In the genomic region with DNA sequence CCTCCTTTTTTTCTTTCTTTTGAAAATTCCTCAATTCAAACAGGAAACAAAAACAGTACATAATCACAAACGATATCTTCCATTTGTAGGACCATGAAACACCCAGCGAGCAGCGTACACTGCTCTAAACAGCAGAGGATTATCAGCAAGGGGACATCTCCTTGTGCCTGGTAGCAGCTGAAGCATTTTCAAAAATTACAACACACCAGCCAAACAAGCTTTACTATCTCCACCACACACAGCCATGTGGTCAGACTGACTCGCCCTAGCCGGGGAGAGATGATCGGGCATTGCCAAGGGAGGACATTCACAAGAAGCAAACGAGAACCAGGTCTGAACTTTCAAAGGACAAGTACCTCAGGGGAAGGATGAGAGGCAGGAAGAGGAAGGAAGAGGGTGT, we compare ENCODE assay signal across 8 mouse cellular contexts. TPM values are rescaled to one million over a fixed set of nuclear protein-coding genes. Genes with fewer than 3 reads are reported as not detected.
A peak's percentile ranks its signal among the peaks of the same experiment; 100 is the strongest.
DNase-seq lines count a peak whose midpoint lies in the region; ATAC-seq and TF ChIP-seq lines count a peak whose summit lies in the region.

No protein-coding gene starts in this region.

- no peak for TF ChIP-seq CTCF in lung, adult 2 months (IDR thresholded peaks at IDR 0.05; ENCODE audit: insufficient read depth, low read length)

- no peak for TF ChIP-seq POLR2A in lung, adult 2 months (IDR thresholded peaks at IDR 0.05; ENCODE audit: borderline replicate concordance, extremely low read depth, low read depth, low read length)

- H3K36me3 ChIP-seq in lung, embryonic 15.5 days = no peaks in the 10 kb centered on the region
- no peaks in the 10 kb centered on the region for H3K36me3 ChIP-seq in hindbrain, embryonic 16.5 days (ENCODE audit: control insufficient read depth, insufficient read depth, low read length)

- no peaks in the 10 kb centered on the region for H3K9me3 ChIP-seq in lung, embryonic 15.5 days
- no peaks in the 10 kb centered on the region for H3K9me3 ChIP-seq in hindbrain, embryonic 16.5 days (ENCODE audit: control insufficient read depth, low read length)

- peak overlapping the region; percentile 63 for H3K27ac ChIP-seq in lung, embryonic 15.5 days
- no peak overlapping the region for H3K27ac ChIP-seq in hindbrain, embryonic 16.5 days (ENCODE audit: low read depth, low read length)

- peaks cover 64% of the 10 kb centered on the region for H3K4me1 ChIP-seq in lung, embryonic 15.5 days
- peaks cover 28% of the 10 kb centered on the region for H3K4me1 ChIP-seq in lung, adult 2 months (ENCODE audit: control insufficient read depth, insufficient read depth, low read length)
- H3K4me1 ChIP-seq in hindbrain, embryonic 16.5 days (ENCODE audit: control insufficient read depth, insufficient read depth, low read depth, low read length) = peaks cover 29% of the 10 kb centered on the region

- WGBS in lung, embryonic 15.5 days = 57% methylated on average over 7 of the region's 7 CpGs
- 37% methylated on average over 7 of the region's 7 CpGs for WGBS in lung, adult 2 months
- whole genome bisulfite sequencing in hindbrain, embryonic 16.5 days = 92% methylated on average over 7 of the region's 7 CpGs

- H3K9ac ChIP-seq in lung, embryonic 15.5 days = peak overlapping the region; percentile 17; the same call in 1 of the 2 replicates
- no peak overlapping the region for H3K9ac ChIP-seq in hindbrain, embryonic 16.5 days (ENCODE audit: low read depth, low read length)

- H3K27me3 ChIP-seq in lung, embryonic 15.5 days = no peaks in the 10 kb centered on the region
- no peaks in the 10 kb centered on the region for H3K27me3 ChIP-seq in hindbrain, embryonic 16.5 days (replicated peaks; ENCODE audit: control insufficient read depth, insufficient read depth, low read length)

- no peak for ATAC-seq in lung, embryonic 15.5 days (ENCODE audit: borderline replicate concordance, extremely low read depth, low FRiP score, low TSS enrichment)
- no peak for ATAC-seq in hindbrain, embryonic 16.5 days

- H3K4me2 ChIP-seq in lung, embryonic 15.5 days = peak overlapping the region; percentile 71
- peak overlapping the region; percentile 5; the same call in 1 of the 2 replicates for H3K4me2 ChIP-seq in hindbrain, embryonic 16.5 days (ENCODE audit: low read length)

- DNase-seq in adrenal gland, postnatal 14 days = peak; percentile 9
- no peak for DNase-seq in adrenal gland, adult 18-20 months (ENCODE audit: low spot score in 2 of 2)
- DNase-seq in lung, adult 2 months = no peak
- DNase-seq in spleen, postnatal 10 days (ENCODE audit: low spot score in 2 of 2) = peak; percentile 52 to 59
- DNase-seq in layer of hippocampus, postnatal 10 days (ENCODE audit: low spot score in 2 of 2) = no peak
- no peak for DNase-seq in right cerebral cortex, adult 18-20 months

- H3K4me3 ChIP-seq in lung, embryonic 15.5 days = peak overlapping the region; percentile 75
- no peak overlapping the region for H3K4me3 ChIP-seq in lung, adult 2 months (replicated peaks; ENCODE audit: extremely low read depth, low read depth, low read length)
- H3K4me3 ChIP-seq in hindbrain, embryonic 16.5 days (ENCODE audit: low read length) = no peak overlapping the region

RNA-seq across cellular contexts. Expression of a gene that starts 3.4 kb away (rescaled TPM):
- 29.8 and 32.3 TPM in 2 replicates for total RNA-seq in adrenal gland, postnatal 14 days (2021)
- 10 to 100 TPM; 25.8 to 26.9 TPM for total RNA-seq in adrenal gland, adult 18-20 months (2021)
- polyA plus RNA-seq in lung, embryonic 15.5 days (2015; fragmentation: Nextera tagmentation; extraction: Ambion mirVana) = 44.5 and 46.4 TPM in 2 replicates
- polyA plus RNA-seq in lung, adult 2 months (2012; rRNA removed) = 7.4 and 14.9 TPM in 2 replicates
- polyA plus RNA-seq in hindbrain, embryonic 16.5 days (2015; fragmentation: Nextera tagmentation; extraction: Ambion mirVana) = 37.7 and 40.6 TPM in 2 replicates
- total RNA-seq in layer of hippocampus, postnatal 10 days (2021) = 100 to 1,000 TPM; 109 to 136 TPM

Comparison
In these comparisons a context has a peak if more than half of its experiments do, and no peak if none do; other contexts are left out.
1. DNase-seq: peak in adrenal gland, postnatal 14 days (single experiment) and spleen, postnatal 10 days (2 of 2); none in adrenal gland, adult 18-20 months (0 of 2), lung, adult 2 months (single experiment), layer of hippocampus, postnatal 10 days (0 of 2) and right cerebral cortex, adult 18-20 months (single experiment).